Mouse (Mus musculus) E14TG2a.4 (cell line): ENCODE results near the gene Tmcc1.
"Not testable (repeated sequence)": the region's sequence is repeated elsewhere in the genome, so short reads cannot be mapped to it uniquely, and the experiment has no call there.

Source experiments
- CTCF ChIP-seq: conservative IDR thresholded peaks from 2 replicates; pipeline ENCODE4 v1.5.1; 2014; ENCODE audit warnings: low read length
- NANOG ChIP-seq: IDR thresholded peaks from 2 replicates; pipeline ENCODE4 v1.6.1; 2014; ENCODE audit warnings: borderline replicate concordance, low read length, mixed read lengths

GRCm38 (mm10) chr6:116234821-116235220 lies 41.5 kb upstream of the Tmcc1 start:
- not testable (repeated sequence) for TF ChIP-seq CTCF, NANOG
